Mouse (Mus musculus) intestine, embryonic 16.5 days (tissue): Measurements from ENCODE around the gene Gm28553. TPM values are rescaled to one million over a fixed set of nuclear protein-coding genes. Genes with fewer than 3 reads are reported as not detected.
"Not testable (repeated sequence)": the region's sequence is repeated elsewhere in the genome, so short reads cannot be mapped to it uniquely, and the experiment has no call there.

Source experiments
- ATAC-seq: fragments of 200-750 bp; cut with Nextera tagmentation; 2 replicates; pipeline ENCODE4 v1.8.0; 2017; ENCODE audit warnings: moderate TSS enrichment, moderate library complexity
- H3K27ac ChIP-seq: fragments of 300-500 bp; sonication (generic); 2 replicates; pipeline ENCODE4 v1.5.1; 2014; ENCODE audit warnings: mild to moderate bottlenecking, low read length
- H3K27me3 ChIP-seq: fragments of 300-500 bp; sonication (generic); replicated peaks from 2 replicates; pipeline ENCODE4 v1.6.1; 2014; ENCODE audit warnings: low read length, control low read depth, mixed read lengths; ENCODE audit not compliant: control insufficient read depth, insufficient read depth
- H3K36me3 ChIP-seq: fragments of 300-500 bp; sonication (generic); 2 replicates; pipeline ENCODE4 v1.6.1; 2014; ENCODE audit warnings: low read length, control low read depth; ENCODE audit not compliant: control insufficient read depth, insufficient read depth
- H3K4me1 ChIP-seq: fragments of 300-500 bp; sonication (generic); 2 replicates; pipeline ENCODE4 v1.6.1; 2014; ENCODE audit warnings: low read length, control low read depth, mixed read lengths; ENCODE audit not compliant: control insufficient read depth, insufficient read depth
- H3K4me2 ChIP-seq: fragments of 300-500 bp; sonication (generic); 2 replicates; pipeline ENCODE4 v1.6.1; 2014; ENCODE audit warnings: low read depth, low read length, control low read depth
- H3K4me3 ChIP-seq: fragments of 300-500 bp; sonication (generic); 2 replicates; pipeline ENCODE4 v1.5.1; 2014; ENCODE audit warnings: mild to moderate bottlenecking, low read length
- H3K9ac ChIP-seq: fragments of 300-500 bp; sonication (generic); 2 replicates; pipeline ENCODE4 v1.6.1; 2014; ENCODE audit warnings: low read depth, low read length
- H3K9me3 ChIP-seq: fragments of 300-500 bp; sonication (generic); 2 replicates; pipeline ENCODE4 v1.6.1; 2016; ENCODE audit warnings: low read length, control low read depth; ENCODE audit not compliant: control insufficient read depth
- WGBS: fragments of 180-500 bp; shearing (Covaris S2); extraction: QIAGEN DNeasy Blood & Tissue Kit; methylation state at CpG from one replicate; pipeline ENCODE4 v1.1.7; 2014; 5-methylcytosine and 5-hydroxymethylcytosine counted together
- polyA plus RNA-seq: library from polyadenylated mRNA; unstranded; fragments of >200 nt; fragmentation: Nextera tagmentation; extraction: Ambion mirVana; gene quantifications from 2 replicates; pipeline ENCODE4 v1.2.1, GENCODE M21; 2015

Gene Gm28553
- not detected in 2 replicates for polyA plus RNA-seq

DNA sequence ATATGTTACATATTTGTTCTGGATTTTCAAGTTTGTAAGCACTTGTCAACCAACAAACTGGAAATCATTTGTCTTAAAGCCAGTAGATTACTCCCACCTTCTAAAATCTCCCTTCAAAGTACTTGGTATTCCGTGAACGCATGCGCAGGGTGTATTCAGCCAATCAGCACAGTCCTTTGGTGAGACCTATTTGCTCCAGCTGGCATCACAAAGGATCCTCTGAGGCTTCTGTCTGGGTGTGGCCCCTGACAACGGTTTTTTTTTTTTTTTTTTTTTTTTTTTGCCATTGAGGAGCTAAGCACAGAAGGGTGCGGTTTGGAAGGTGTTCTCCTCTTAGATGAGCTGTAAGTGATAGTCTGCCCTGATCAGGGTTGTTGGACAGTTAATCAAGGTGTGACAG lies at the start of gene Gm28553:
Gene Gm28553 (plus strand): TSS at position 301 of the 400 bp plus-strand sequence.
- H3K4me3 ChIP-seq, H3K36me3 ChIP-seq, H3K27ac ChIP-seq, ATAC-seq, H3K4me2 ChIP-seq, H3K27me3 ChIP-seq, H3K9me3 ChIP-seq, H3K4me1 ChIP-seq, H3K9ac ChIP-seq: not testable (repeated sequence)
- WGBS = no CpG with 5 or more reads among the region's 5 CpGs
